Mouse (Mus musculus): ENCODE results near the gene Coq4. TPM values are rescaled to one million over a fixed set of nuclear protein-coding genes. Genes with fewer than 3 reads are reported as not detected.

The Coq4 gene
- polyA plus RNA-seq, 1 experiment from 2014 or later = 37.0 TPM

DNA sequence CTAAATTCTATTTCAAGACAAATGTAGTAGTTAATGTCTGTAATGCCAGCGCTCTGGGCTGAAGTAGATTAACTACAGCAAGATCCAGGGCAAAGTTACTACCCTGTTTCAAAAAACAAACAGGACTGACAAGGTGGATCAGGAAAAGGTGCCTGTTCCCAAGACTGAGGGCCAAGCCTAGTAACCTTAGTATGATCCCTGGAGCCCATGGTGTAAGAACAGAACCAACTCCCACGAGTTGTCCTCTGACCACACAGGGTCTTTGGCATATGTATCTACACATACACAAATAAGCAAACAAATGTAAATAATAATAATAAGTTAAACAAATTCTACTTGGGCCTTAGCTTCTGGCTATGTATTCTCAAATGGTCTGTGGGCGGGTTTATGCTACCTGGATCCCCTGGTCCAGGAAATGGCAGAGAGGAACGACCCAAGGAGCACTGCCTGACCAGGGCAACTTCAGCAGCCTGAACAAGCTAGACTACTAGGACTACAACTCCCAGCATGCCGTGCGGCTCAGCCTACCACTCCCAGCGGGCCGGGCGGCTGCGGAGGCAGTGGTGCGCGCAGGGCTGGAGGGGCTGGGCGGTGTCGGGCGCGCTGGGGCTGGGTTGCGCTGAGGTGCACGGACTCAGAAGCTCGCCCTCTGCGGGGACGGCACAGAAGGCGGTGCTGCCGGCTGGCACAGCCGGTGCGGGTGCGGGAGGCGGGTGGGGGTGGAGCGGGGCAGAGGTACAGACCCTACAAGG, 15.0 kb downstream of the Coq4 start, which contains the start of gene Slc27a4:
Slc27a4 (plus strand) TSS at position 560 of the 752 bp plus-strand sequence.
- H3K27ac ChIP-seq (replicated peaks) = peak within 1 kb of the TSS; percentile 82
- ATAC-seq (ENCODE audit: insufficient number of reproducible peaks, low FRiP score, low TSS enrichment, low read depth) = peak; percentile 97
- H3K4me3 ChIP-seq (replicated peaks) = peak within 1 kb of the TSS; percentile 84
- no peaks in the 10 kb centered on the region for H3K9me3 ChIP-seq (replicated peaks)
- H3K36me3 ChIP-seq = peaks cover 24% of the 10 kb centered on the region
- H3K27me3 ChIP-seq = no peaks in the 10 kb centered on the region
- H3K9ac ChIP-seq = peak within 1 kb of the TSS; percentile 85
- peaks cover 10% of the 10 kb centered on the region for H3K4me1 ChIP-seq
- WGBS = 3% methylated on average over 28 of the region's 28 CpGs
- peak within 1 kb of the TSS; percentile 76 for H3K4me2 ChIP-seq (replicated peaks)

DNA sequence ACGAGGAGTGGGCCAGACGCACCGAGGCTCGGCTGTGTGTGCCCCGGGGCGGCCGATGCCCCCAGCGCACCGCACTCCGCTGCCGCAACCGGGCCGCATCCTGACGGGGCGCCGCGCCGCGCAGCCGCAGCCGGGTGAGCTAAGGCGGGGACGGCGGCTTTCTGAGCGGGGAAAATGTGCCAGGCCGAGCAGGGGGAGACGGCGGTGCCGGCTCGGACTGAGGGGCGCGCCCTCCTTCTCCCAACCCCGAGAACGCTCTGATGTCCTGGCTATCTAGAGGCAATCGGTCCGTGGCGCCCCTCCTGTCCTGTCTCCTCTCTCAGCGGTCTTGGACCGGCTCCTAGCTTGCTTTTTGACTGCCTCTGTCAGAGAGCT, 15.5 kb downstream of the Coq4 start:
- Histone ChIP-seq H3K4me2 (replicated peaks) (peak overlapping the region; percentile 76), H3K4me3 (replicated peaks) (peak overlapping the region; percentile 84), H3K27me3 (no peaks in the 10 kb centered on the region), H3K27ac (replicated peaks) (peak overlapping the region; percentile 82), H3K4me1 (peaks cover 10% of the 10 kb centered on the region), H3K9ac (peak overlapping the region; percentile 85), H3K9me3 (replicated peaks) (no peaks in the 10 kb centered on the region), H3K36me3 (peaks cover 29% of the 10 kb centered on the region)
- ATAC-seq (ENCODE audit: insufficient number of reproducible peaks, low FRiP score, low TSS enrichment, low read depth) = peak; percentile 71; the same call in 1 of the 2 replicates
- WGBS = under 1% methylated on average over 39 of the region's 39 CpGs

GRCm38 (mm10) chr2:29803400-29803831, 16.1 kb downstream of the Coq4 start:
- peaks cover 35% of the 10 kb centered on the region for H3K36me3 ChIP-seq
- no peak for ATAC-seq (ENCODE audit: insufficient number of reproducible peaks, low FRiP score, low TSS enrichment, low read depth)
- peaks cover 10% of the 10 kb centered on the region for H3K4me1 ChIP-seq
- H3K9me3 ChIP-seq (replicated peaks) = no peaks in the 10 kb centered on the region
- H3K4me3 ChIP-seq (replicated peaks) = peak overlapping the region; percentile 84
- H3K27me3 ChIP-seq = no peaks in the 10 kb centered on the region
- WGBS = 16% methylated on average over 6 of the region's 6 CpGs
- H3K9ac ChIP-seq = peak overlapping the region; percentile 85; the same call in 1 of the 2 replicates
- peak overlapping the region; percentile 76 for H3K4me2 ChIP-seq (replicated peaks)
- 0 out of 2 replicates have a peak overlapping the region, but pooled peaks have one; percentile 82 for H3K27ac ChIP-seq (replicated peaks)

DNA sequence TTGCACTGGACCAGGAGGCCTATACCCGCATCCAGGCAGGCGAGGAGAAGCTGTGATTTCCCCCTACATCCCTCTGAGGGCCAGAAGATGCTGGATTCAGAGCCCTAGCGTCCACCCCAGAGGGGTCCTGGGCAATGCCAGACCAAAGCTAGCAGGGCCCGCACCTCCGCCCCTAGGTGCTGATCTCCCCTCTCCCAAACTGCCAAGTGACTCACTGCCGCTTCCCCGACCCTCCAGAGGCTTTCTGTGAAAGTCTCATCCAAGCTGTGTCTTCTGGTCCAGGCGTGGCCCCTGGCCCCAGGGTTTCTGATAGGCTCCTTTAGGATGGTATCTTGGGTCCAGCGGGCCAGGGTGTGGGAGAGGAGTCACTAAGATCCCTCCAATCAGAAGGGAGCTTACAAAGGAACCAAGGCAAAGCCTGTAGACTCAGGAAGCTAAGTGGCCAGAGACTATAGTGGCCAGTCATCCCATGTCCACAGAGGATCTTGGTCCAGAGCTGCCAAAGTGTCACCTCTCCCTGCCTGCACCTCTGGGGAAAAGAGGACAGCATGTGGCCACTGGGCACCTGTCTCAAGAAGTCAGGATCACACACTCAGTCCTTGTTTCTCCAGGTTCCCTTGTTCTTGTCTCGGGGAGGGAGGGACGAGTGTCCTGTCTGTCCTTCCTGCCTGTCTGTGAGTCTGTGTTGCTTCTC, 28.5 kb downstream of the Coq4 start:
- no peak overlapping the region for H3K4me3 ChIP-seq (replicated peaks)
- no peaks in the 10 kb centered on the region for H3K9me3 ChIP-seq (replicated peaks)
- H3K4me1 ChIP-seq = peaks cover 20% of the 10 kb centered on the region
- H3K4me2 ChIP-seq (replicated peaks) = no peak overlapping the region
- ATAC-seq (ENCODE audit: insufficient number of reproducible peaks, low FRiP score, low TSS enrichment, low read depth) = no peak
- peaks cover 60% of the 10 kb centered on the region for H3K36me3 ChIP-seq
- H3K9ac ChIP-seq = no peak overlapping the region
- H3K27me3 ChIP-seq = no peaks in the 10 kb centered on the region
- WGBS = 85% methylated on average over 11 of the region's 11 CpGs
- 0 out of 2 replicates have a peak overlapping the region, but pooled peaks have one; percentile 28 for H3K27ac ChIP-seq (replicated peaks)

DNA sequence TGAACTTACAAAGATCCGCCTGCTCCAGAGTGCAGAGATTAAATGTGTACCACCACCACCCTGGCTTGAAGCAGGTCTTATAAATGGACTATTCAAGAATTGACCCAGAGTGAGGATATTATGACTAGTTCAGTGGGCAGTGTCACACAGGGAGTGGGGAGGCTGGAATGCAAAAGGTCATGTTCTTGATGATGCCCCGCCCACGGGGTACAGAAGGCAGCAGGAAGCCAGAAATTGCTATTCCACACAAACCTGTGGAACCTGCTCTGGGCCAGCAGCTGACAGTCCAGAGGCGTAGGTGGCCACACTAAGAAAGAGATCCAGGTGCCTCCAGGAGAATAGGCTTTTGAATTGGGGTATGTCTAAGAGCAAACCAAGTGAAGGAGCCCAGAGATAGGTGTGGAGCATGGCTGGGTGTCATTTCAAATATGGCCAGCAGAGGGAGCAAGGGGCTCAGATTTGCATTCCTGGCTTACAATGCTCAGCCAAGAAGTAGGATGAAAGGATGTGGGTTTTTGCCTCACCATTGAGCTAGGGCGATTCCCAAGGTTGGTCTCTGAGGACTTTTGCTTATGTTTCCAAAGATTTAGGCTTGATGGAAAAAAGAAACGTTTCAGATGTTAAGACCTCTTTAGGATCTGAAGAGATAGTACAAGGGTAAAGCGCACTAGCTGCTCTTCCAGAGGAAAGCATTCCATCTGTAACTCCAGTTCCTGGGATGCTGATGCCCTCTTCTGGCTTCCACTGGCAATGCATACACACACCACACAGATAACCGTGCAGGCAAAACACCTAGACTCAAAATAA, 30.3 kb downstream of the Coq4 start:
- Histone ChIP-seq H3K27ac (replicated peaks) (no peak overlapping the region), H3K36me3 (peaks cover 42% of the 10 kb centered on the region), H3K4me3 (replicated peaks) (peak overlapping the region; percentile 11; the same call in 1 of the 2 replicates), H3K9ac (no peak overlapping the region), H3K27me3 (no peaks in the 10 kb centered on the region), H3K4me1 (peaks cover 21% of the 10 kb centered on the region), H3K4me2 (replicated peaks) (no peak overlapping the region; the same call in 1 of the 2 replicates), H3K9me3 (replicated peaks) (no peaks in the 10 kb centered on the region)
- ATAC-seq (ENCODE audit: insufficient number of reproducible peaks, low FRiP score, low TSS enrichment, low read depth) = peak; percentile 75
- WGBS = 32% methylated on average over 8 of the region's 8 CpGs

- Histone ChIP-seq H3K4me3 (replicated peaks) (0 out of 2 replicates have a peak overlapping the region, but pooled peaks have one; percentile 51), H3K4me1 (peaks cover 21% of the 10 kb centered on the region), H3K9ac (no peak overlapping the region), H3K36me3 (peaks cover 26% of the 10 kb centered on the region), H3K9me3 (replicated peaks) (no peaks in the 10 kb centered on the region), H3K4me2 (replicated peaks) (peak overlapping the region; percentile 70; the same call in 1 of the 2 replicates), H3K27ac (replicated peaks) (peak overlapping the region; percentile 92; the same call in 1 of the 2 replicates), H3K27me3 (no peaks in the 10 kb centered on the region)
- no peak for ATAC-seq (ENCODE audit: insufficient number of reproducible peaks, low FRiP score, low TSS enrichment, low read depth)
- 9% methylated on average over 2 of the region's 2 CpGs for WGBS
Observed at GRCm38 (mm10) chr2:29819363-29819762, 32.1 kb downstream of the Coq4 start.

DNA sequence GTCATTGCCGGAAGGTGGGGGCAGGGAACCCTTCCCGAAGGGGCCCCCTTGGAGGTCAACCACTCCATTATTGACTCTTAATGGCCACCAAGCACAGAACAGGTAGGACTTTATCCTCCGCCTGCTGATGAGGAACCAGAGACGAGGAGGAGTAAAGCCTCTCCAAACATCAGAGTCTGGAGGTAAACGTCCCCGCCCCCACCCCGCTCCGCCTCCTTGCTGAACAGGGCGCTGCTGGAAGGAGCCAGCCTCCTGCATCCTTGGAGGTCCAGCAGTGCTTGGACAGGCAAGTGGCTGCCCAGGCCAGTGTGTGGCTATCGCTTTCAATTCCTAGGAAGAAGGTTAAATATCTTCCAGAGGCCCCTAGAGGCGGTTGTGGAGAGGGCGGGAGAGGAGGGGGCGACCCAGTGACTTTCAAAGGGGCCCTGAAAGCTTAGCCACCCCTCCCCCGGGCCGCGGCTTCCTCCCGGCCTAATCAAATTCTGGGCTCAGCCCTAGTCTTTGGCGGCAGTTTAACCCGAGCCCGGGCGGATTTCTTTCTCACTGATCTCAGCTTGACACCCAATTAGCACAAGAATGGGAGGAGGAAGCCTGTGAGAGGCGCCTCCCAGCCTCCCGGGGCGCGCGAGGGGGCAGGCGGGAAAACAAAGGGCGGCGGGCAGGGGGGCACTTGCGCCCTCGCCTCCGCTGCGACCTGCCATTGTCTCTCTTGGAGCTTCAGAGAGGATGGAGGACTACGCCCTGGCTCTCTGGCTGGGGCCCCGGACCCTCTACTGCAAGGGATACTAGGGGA, 32.9 kb downstream of the Coq4 start, which contains the start of gene Urm1:
Urm1 (plus strand) TSS at position 51 of the 793 bp plus-strand sequence.
- H3K4me2 ChIP-seq (replicated peaks) = peak within 1 kb of the TSS; percentile 70
- H3K27me3 ChIP-seq = no peaks in the 10 kb centered on the region
- under 1% methylated on average over 35 of the region's 35 CpGs for WGBS
- peaks cover 21% of the 10 kb centered on the region for H3K4me1 ChIP-seq
- peak within 1 kb of the TSS; percentile 92 for H3K27ac ChIP-seq (replicated peaks)
- no peaks in the 10 kb centered on the region for H3K9me3 ChIP-seq (replicated peaks)
- peak within 1 kb of the TSS; percentile 48 for H3K9ac ChIP-seq
- peaks cover 18% of the 10 kb centered on the region for H3K36me3 ChIP-seq
- H3K4me3 ChIP-seq (replicated peaks) = peak within 1 kb of the TSS; percentile 51
- peak; percentile 71 for ATAC-seq (ENCODE audit: insufficient number of reproducible peaks, low FRiP score, low TSS enrichment, low read depth)

DNA sequence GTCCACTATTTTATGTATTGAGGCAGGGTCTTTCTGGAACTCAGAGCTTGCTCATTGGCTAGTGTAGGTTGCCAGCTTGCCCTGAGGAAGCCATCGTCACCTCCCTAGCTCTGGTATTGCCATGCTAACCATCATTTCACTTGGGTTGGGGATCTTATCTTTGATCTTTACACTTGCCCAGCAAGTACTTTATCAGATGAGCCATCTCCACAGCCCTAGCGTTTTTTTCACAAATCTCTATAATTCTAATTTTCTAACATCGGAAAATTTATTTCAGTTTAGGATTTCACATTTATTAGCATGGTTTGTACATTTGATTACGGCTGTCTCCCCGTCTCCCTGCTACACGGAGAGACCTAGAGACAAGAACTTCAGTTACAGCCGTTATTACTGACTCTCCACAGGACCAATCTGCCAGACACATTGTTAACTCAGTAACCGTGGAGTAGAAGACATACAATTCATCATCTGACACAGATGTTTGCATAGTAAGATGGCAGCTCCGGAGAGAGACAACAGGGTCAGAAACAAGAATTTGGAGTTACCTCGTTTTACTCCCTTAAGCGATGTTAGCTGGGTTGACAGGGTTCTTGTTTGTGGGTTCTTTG, 39.1 kb downstream of the Coq4 start:
- H3K9ac ChIP-seq = peak overlapping the region; percentile 71
- peak overlapping the region; percentile 99 for H3K4me3 ChIP-seq (replicated peaks)
- no peaks in the 10 kb centered on the region for H3K9me3 ChIP-seq (replicated peaks)
- H3K27me3 ChIP-seq = no peaks in the 10 kb centered on the region
- 10% methylated on average over 11 of the region's 11 CpGs for WGBS
- peak overlapping the region; percentile 60 for H3K4me2 ChIP-seq (replicated peaks)
- no peaks in the 10 kb centered on the region; the same call in 1 of the 2 replicates for H3K36me3 ChIP-seq
- no peak for ATAC-seq (ENCODE audit: insufficient number of reproducible peaks, low FRiP score, low TSS enrichment, low read depth)
- H3K27ac ChIP-seq (replicated peaks) = peak overlapping the region; percentile 98
- H3K4me1 ChIP-seq = peaks cover 14% of the 10 kb centered on the region

- Histone ChIP-seq H3K27ac (replicated peaks) (peak overlapping the region; percentile 98), H3K4me2 (replicated peaks) (peak overlapping the region; percentile 77), H3K9me3 (replicated peaks) (no peaks in the 10 kb centered on the region), H3K36me3 (no peaks in the 10 kb centered on the region; the same call in 1 of the 2 replicates), H3K4me3 (replicated peaks) (peak overlapping the region; percentile 99), H3K9ac (peak overlapping the region; percentile 89), H3K27me3 (no peaks in the 10 kb centered on the region), H3K4me1 (peaks cover 14% of the 10 kb centered on the region)
- WGBS = under 1% methylated on average over 48 of the region's 48 CpGs
- peak; percentile 97 for ATAC-seq (ENCODE audit: insufficient number of reproducible peaks, low FRiP score, low TSS enrichment, low read depth)
Observed at GRCm38 (mm10) chr2:29826926-29827708, 39.8 kb downstream of the Coq4 start.

Data from embryonic facial prominence, embryonic 15.5 days (tissue).